Mouse (Mus musculus) midbrain, embryonic 14.5 days (tissue): ENCODE results near the gene Pnpla6. TPM values are rescaled to one million over a fixed set of nuclear protein-coding genes. Genes with fewer than 3 reads are reported as not detected.

Source experiments
- polyA plus RNA-seq: library from polyadenylated mRNA; unstranded; fragments of >200 nt; fragmentation: Nextera tagmentation; extraction: Ambion mirVana; gene quantifications from 2 replicates; pipeline ENCODE4 v1.2.1, GENCODE M21; 2014

Pnpla6 gene
- polyA plus RNA-seq, 1 experiment from 2014 or later = 31.1 TPM

Other genes with a start within 250 kb of the Pnpla6 start
- gene Insr, start 235.8 kb upstream of the Pnpla6 start, polyA plus RNA-seq = 53.5 and 55.0 TPM in 2 replicates
- gene A430078G23Rik, start 162.0 kb upstream of the Pnpla6 start, polyA plus RNA-seq = not detected in 2 replicates
- 12.5 and 13.2 TPM in 2 replicates for gene Arhgef18, start 122.4 kb upstream of the Pnpla6 start, polyA plus RNA-seq
- gene Pex11g, start 47.7 kb upstream of the Pnpla6 start, polyA plus RNA-seq = 3.2 and 3.9 TPM in 2 replicates
- 0.18 and 0.58 TPM in 2 replicates for gene Tex45, start 44.5 kb upstream of the Pnpla6 start, polyA plus RNA-seq
- 53.0 and 80.8 TPM in 2 replicates for gene Zfp358, start 22.2 kb upstream of the Pnpla6 start, polyA plus RNA-seq
- gene Mcoln1, start 14.9 kb upstream of the Pnpla6 start, polyA plus RNA-seq = 76.7 and 78.9 TPM in 2 replicates
- 0.27 and 0.70 TPM in 2 replicates for gene C330021F23Rik, start 52.6 kb downstream of the Pnpla6 start, polyA plus RNA-seq
- 43.1 and 49.0 TPM in 2 replicates for gene Camsap3, start 71.9 kb downstream of the Pnpla6 start, polyA plus RNA-seq
- gene Xab2, start 105.9 kb downstream of the Pnpla6 start, polyA plus RNA-seq = 47.5 and 51.1 TPM in 2 replicates
- gene Pet100, start 106.2 kb downstream of the Pnpla6 start, polyA plus RNA-seq = 95.5 and 103 TPM in 2 replicates
- gene Pcp2, start 110.2 kb downstream of the Pnpla6 start, polyA plus RNA-seq = 6.5 and 12.4 TPM in 2 replicates
- gene Stxbp2, start 115.6 kb downstream of the Pnpla6 start, polyA plus RNA-seq = 21.3 and 26.6 TPM in 2 replicates
- 0.70 TPM in 1 of 2 replicates, not detected in the other for gene Retn, start 140.4 kb downstream of the Pnpla6 start, polyA plus RNA-seq
- gene Mcemp1, start 150.4 kb downstream of the Pnpla6 start, polyA plus RNA-seq = 0.14 TPM in 1 of 2 replicates, not detected in the other
- gene Fcor, start 157.0 kb downstream of the Pnpla6 start, polyA plus RNA-seq = 16.4 and 28.1 TPM in 2 replicates
- 48.0 and 56.9 TPM in 2 replicates for gene Trappc5, start 160.9 kb downstream of the Pnpla6 start, polyA plus RNA-seq
- gene Fcer2a, start 178.8 kb downstream of the Pnpla6 start, polyA plus RNA-seq = 0.32 and 0.38 TPM in 2 replicates
- gene Clec4g, start 205.3 kb downstream of the Pnpla6 start, polyA plus RNA-seq = not detected in 2 replicates
- not detected in 2 replicates for gene Cd209a, start 233.6 kb downstream of the Pnpla6 start, polyA plus RNA-seq